Mouse (Mus musculus) heart, adult 8-10 months (tissue): ENCODE measurements at regions not wholly inside any gene's neighbourhood (a gene's known extent, or its start where the extent isn't known, plus 50 kb on each side); places are given as distances from the start of the nearest gene placed in this dataset.
"Not testable (repeated sequence)": the region's sequence is repeated elsewhere in the genome, so short reads cannot be mapped to it uniquely, and the experiment has no call there.

Source experiments
- DNase-seq: peaks from one replicate; pipeline ENCODE4 v3.0.0; 2022; ENCODE audit warnings: low spot score

GRCm38 (mm10) chr11:40510325-40511239 is 184.4 kb downstream of the Mat2b start:
- no peak for DNase-seq

- DNase-seq, result no peak
These were observed 203.4 kb downstream of the Mat2b start for GRCm38 (mm10) chr11:40491599-40491998.

- DNase-seq, result not testable (repeated sequence)
These were observed 216.8 kb downstream of the Mat2b start for GRCm38 (mm10) chr11:40478171-40478570.

GRCm38 (mm10) chr11:40477294-40477693 is 217.7 kb downstream of the Mat2b start:
- no peak for DNase-seq

- DNase-seq, result no peak
These were observed 225.8 kb downstream of the Mat2b start for GRCm38 (mm10) chr11:40469080-40469705.

GRCm38 (mm10) chr11:40456571-40456970 is 238.4 kb downstream of the Mat2b start:
- no peak for DNase-seq

GRCm38 (mm10) chr11:40454994-40455393 is 240.0 kb downstream of the Mat2b start:
- DNase-seq, result not testable (repeated sequence)

GRCm38 (mm10) chr11:40446846-40447245 is 248.2 kb downstream of the Mat2b start:
- DNase-seq, result no peak

- DNase-seq, result no peak
These were observed 261.0 kb downstream of the Mat2b start for GRCm38 (mm10) chr11:40434002-40434401.

GRCm38 (mm10) chr11:40428858-40429257 is 266.1 kb downstream of the Mat2b start:
- DNase-seq, result no peak

GRCm38 (mm10) chr11:40424316-40424715 is 270.7 kb downstream of the Mat2b start:
- DNase-seq, result no peak

- no peak for DNase-seq
These were observed 287.4 kb downstream of the Mat2b start for GRCm38 (mm10) chr11:40407571-40407970.

GRCm38 (mm10) chr11:40402249-40402648 is 292.8 kb downstream of the Mat2b start:
- DNase-seq, result peak; percentile 22

- DNase-seq, result no peak
These were observed 297.4 kb downstream of the Mat2b start for GRCm38 (mm10) chr11:40397453-40398104.

- no peak for DNase-seq
These were observed 299.7 kb downstream of the Mat2b start for GRCm38 (mm10) chr11:40395331-40395730.

GRCm38 (mm10) chr11:40394864-40395266 is 300.1 kb downstream of the Mat2b start:
- no peak for DNase-seq

- DNase-seq, result no peak
These were observed 300.7 kb downstream of the Mat2b start for GRCm38 (mm10) chr11:40394283-40394758.

- DNase-seq, result no peak
These were observed 314.3 kb downstream of the Mat2b start for GRCm38 (mm10) chr11:40380696-40381095.

- no peak for DNase-seq
These were observed 323.3 kb downstream of the Mat2b start for GRCm38 (mm10) chr11:40371696-40372095.

- DNase-seq, result no peak
These were observed 328.4 kb downstream of the Mat2b start for GRCm38 (mm10) chr11:40366573-40366972.

- DNase-seq, result no peak
These were observed 332.3 kb downstream of the Mat2b start for GRCm38 (mm10) chr11:40362530-40363185.
